Mouse (Mus musculus): ENCODE data around the gene Eif4h. TPM values are rescaled to one million over a fixed set of nuclear protein-coding genes. Genes with fewer than 3 reads are reported as not detected.

The Eif4h gene
- polyA plus RNA-seq, 1 experiment: 293 TPM

- no peak overlapping the region for H3ac ChIP-seq (ENCODE audit: control insufficient read depth, insufficient read length)
- no peak for TF ChIP-seq MYOD1 (IDR thresholded peaks at IDR 0.05; ENCODE audit: control insufficient read depth in 1 of 3, insufficient read length in 2 of 3, low read depth in 2 of 3)
- H3K36me3 ChIP-seq (ENCODE audit: control insufficient read depth, insufficient read depth): peaks cover under 1% of the 10 kb centered on the region
- H3K4me3 ChIP-seq: no peak overlapping the region
- H3K4me2 ChIP-seq (ENCODE audit: low read depth): no peak overlapping the region
- no peaks in the 10 kb centered on the region for H3K27me3 ChIP-seq (ENCODE audit: control insufficient read depth, insufficient read depth, insufficient read length)
- H3K79me2 ChIP-seq (ENCODE audit: control insufficient read depth, insufficient read depth): no peaks in the 10 kb centered on the region
Measured at GRCm38 (mm10) chr5:134672198-134672516, 32.9 kb upstream of the Eif4h start.

GRCm38 (mm10) chr5:134671335-134672197 is 32.3 kb upstream of the Eif4h start:
- no peak overlapping the region for H3K4me3 ChIP-seq
- TF ChIP-seq POLR2AphosphoS2 (IDR thresholded peaks at IDR 0.05; ENCODE audit: insufficient read length, low read depth): no peak
- no peak for TF ChIP-seq TCF12 (IDR thresholded peaks at IDR 0.05; ENCODE audit: insufficient read depth, poor library complexity, severe bottlenecking)
- no peak for TF ChIP-seq USF1 (IDR thresholded peaks at IDR 0.05; ENCODE audit: low read depth)
- no peak for TF ChIP-seq MAX (IDR thresholded peaks at IDR 0.05; ENCODE audit: low read depth)
- TF ChIP-seq POLR2A (IDR thresholded peaks at IDR 0.05; ENCODE audit: insufficient read length, low read depth): no peak
- H3K4me2 ChIP-seq (ENCODE audit: low read depth): no peak overlapping the region
- no peaks in the 10 kb centered on the region for H3K27me3 ChIP-seq (ENCODE audit: control insufficient read depth, insufficient read depth, insufficient read length)
- peaks cover 6% of the 10 kb centered on the region for H3K36me3 ChIP-seq (ENCODE audit: control insufficient read depth, insufficient read depth)
- no peak overlapping the region for H3ac ChIP-seq (ENCODE audit: control insufficient read depth, insufficient read length)
- H3K79me2 ChIP-seq (ENCODE audit: control insufficient read depth, insufficient read depth): no peaks in the 10 kb centered on the region

- Histone ChIP-seq H3K79me2 (ENCODE audit: control insufficient read depth, insufficient read depth) (no peaks in the 10 kb centered on the region), H3K36me3 (ENCODE audit: control insufficient read depth, insufficient read depth) (peaks cover 7% of the 10 kb centered on the region), H3K27me3 (ENCODE audit: control insufficient read depth, insufficient read depth, insufficient read length) (no peaks in the 10 kb centered on the region), H3K4me3 (no peak overlapping the region), H3ac (ENCODE audit: control insufficient read depth, insufficient read length) (no peak overlapping the region), H3K4me2 (ENCODE audit: low read depth) (no peak overlapping the region)
- TF ChIP-seq POLR2A (IDR thresholded peaks at IDR 0.05; ENCODE audit: insufficient read length, low read depth) (no peak), TCF3 (IDR thresholded peaks at IDR 0.05; ENCODE audit: insufficient read length, low read depth) (no peak), REST (IDR thresholded peaks at IDR 0.05; ENCODE audit: insufficient read depth, insufficient read length) (no peak), MYOD1 (IDR thresholded peaks at IDR 0.05; ENCODE audit: control insufficient read depth in 1 of 3, insufficient read length in 2 of 3, low read depth in 2 of 3) (no peak), MYOG (IDR thresholded peaks at IDR 0.05; ENCODE audit: control insufficient read depth in 1 of 3, insufficient read depth in 1 of 3, insufficient read length in 2 of 3, low read depth in 2 of 3) (no peak)
Measured at GRCm38 (mm10) chr5:134669001-134669708, 29.9 kb upstream of the Eif4h start.

GRCm38 (mm10) chr5:134668495-134668894 is 29.2 kb upstream of the Eif4h start:
- Histone ChIP-seq H3K4me2 (ENCODE audit: low read depth) (no peak overlapping the region), H3K27me3 (ENCODE audit: control insufficient read depth, insufficient read depth, insufficient read length) (no peaks in the 10 kb centered on the region), H3K79me2 (ENCODE audit: control insufficient read depth, insufficient read depth) (no peaks in the 10 kb centered on the region), H3K4me3 (no peak overlapping the region), H3ac (ENCODE audit: control insufficient read depth, insufficient read length) (no peak overlapping the region), H3K36me3 (ENCODE audit: control insufficient read depth, insufficient read depth) (peaks cover 7% of the 10 kb centered on the region)
- no peak for TF ChIP-seq POLR2A (IDR thresholded peaks at IDR 0.05; ENCODE audit: insufficient read length, low read depth)
- TF ChIP-seq POLR2AphosphoS2 (IDR thresholded peaks at IDR 0.05; ENCODE audit: insufficient read length, low read depth): no peak

- Histone ChIP-seq H3ac (ENCODE audit: control insufficient read depth, insufficient read length) (no peak overlapping the region), H3K4me2 (ENCODE audit: low read depth) (no peak overlapping the region), H3K27me3 (ENCODE audit: control insufficient read depth, insufficient read depth, insufficient read length) (no peaks in the 10 kb centered on the region), H3K79me2 (ENCODE audit: control insufficient read depth, insufficient read depth) (no peaks in the 10 kb centered on the region), H3K4me3 (no peak overlapping the region), H3K36me3 (ENCODE audit: control insufficient read depth, insufficient read depth) (peaks cover 3% of the 10 kb centered on the region)
- TF ChIP-seq MYOG (IDR thresholded peaks at IDR 0.05; ENCODE audit: control insufficient read depth in 1 of 3, insufficient read depth in 1 of 3, insufficient read length in 2 of 3, low read depth in 2 of 3): peak in 1 of 3 experiments; percentile 53
- TF ChIP-seq USF1 (IDR thresholded peaks at IDR 0.05; ENCODE audit: low read depth): no peak
Measured at GRCm38 (mm10) chr5:134656708-134657107, 17.4 kb upstream of the Eif4h start.

- H3K27me3 ChIP-seq (ENCODE audit: control insufficient read depth, insufficient read depth, insufficient read length): no peaks in the 10 kb centered on the region
- no peak overlapping the region for H3ac ChIP-seq (ENCODE audit: control insufficient read depth, insufficient read length)
- TF ChIP-seq USF1 (IDR thresholded peaks at IDR 0.05; ENCODE audit: low read depth) (no peak), MYOG (IDR thresholded peaks at IDR 0.05; ENCODE audit: control insufficient read depth in 1 of 3, insufficient read depth in 1 of 3, insufficient read length in 2 of 3, low read depth in 2 of 3) (no peak), MYOD1 (IDR thresholded peaks at IDR 0.05; ENCODE audit: control insufficient read depth in 1 of 3, insufficient read length in 2 of 3, low read depth in 2 of 3) (no peak), TCF3 (IDR thresholded peaks at IDR 0.05; ENCODE audit: insufficient read length, low read depth) (no peak), CEBPB (IDR thresholded peaks at IDR 0.05; ENCODE audit: insufficient read depth, poor library complexity, severe bottlenecking) (no peak), MAX (IDR thresholded peaks at IDR 0.05; ENCODE audit: low read depth) (no peak), TCF12 (IDR thresholded peaks at IDR 0.05; ENCODE audit: insufficient read depth, poor library complexity, severe bottlenecking) (no peak), POLR2AphosphoS2 (IDR thresholded peaks at IDR 0.05; ENCODE audit: insufficient read length, low read depth) (no peak), POLR2A (IDR thresholded peaks at IDR 0.05; ENCODE audit: insufficient read length, low read depth) (no peak), REST (IDR thresholded peaks at IDR 0.05; ENCODE audit: insufficient read depth, insufficient read length) (no peak), SRF (IDR thresholded peaks at IDR 0.05; ENCODE audit: control insufficient read depth, insufficient read length, low read depth) (no peak), E2F4 (IDR thresholded peaks at IDR 0.05; ENCODE audit: insufficient read depth) (no peak)
- H3K4me3 ChIP-seq: no peak overlapping the region
- no peaks in the 10 kb centered on the region for H3K36me3 ChIP-seq (ENCODE audit: control insufficient read depth, insufficient read depth)
- H3K4me2 ChIP-seq (ENCODE audit: low read depth): no peak overlapping the region
- no peaks in the 10 kb centered on the region for H3K79me2 ChIP-seq (ENCODE audit: control insufficient read depth, insufficient read depth)
Measured at GRCm38 (mm10) chr5:134652015-134652414, 12.7 kb upstream of the Eif4h start.
